Mouse (Mus musculus) stomach, postnatal 0 days (tissue): Measurements from ENCODE around the gene St6galnac1.

Experiments used
- CTCF ChIP-seq: IDR thresholded peaks from 2 replicates; pipeline ENCODE4 v1.5.1; 2016; ENCODE audit warnings: antibody characterized with exemption, low read depth, mild to moderate bottlenecking, moderate library complexity
- EP300 ChIP-seq: optimal IDR thresholded peaks from 2 replicates; pipeline ENCODE3; 2016; ENCODE audit warnings: antibody characterized with exemption

GRCm38 (mm10) chr11:116720319-116720865 is 54.9 kb downstream of the St6galnac1 start:
- TF ChIP-seq EP300 = no peak
- no peak for TF ChIP-seq CTCF
